Mouse (Mus musculus) cerebellum, postnatal 14 days (tissue): ENCODE measurements at regions not wholly inside any gene's neighbourhood (a gene's known extent, or its start where the extent isn't known, plus 50 kb on each side); places are given as distances from the start of the nearest gene placed in this dataset.

ENCODE experiments used
- DNase-seq, 2 experiments: peaks; one replicate each; pipeline ENCODE4 v3.0.0; 2021; ENCODE audit warnings: mixed read lengths in 2 of 2

GRCm38 (mm10) chr14:25185959-25186771, 272.8 kb upstream of the Zmiz1 start:
- peak; percentile 83 to 86 for DNase-seq

DNA sequence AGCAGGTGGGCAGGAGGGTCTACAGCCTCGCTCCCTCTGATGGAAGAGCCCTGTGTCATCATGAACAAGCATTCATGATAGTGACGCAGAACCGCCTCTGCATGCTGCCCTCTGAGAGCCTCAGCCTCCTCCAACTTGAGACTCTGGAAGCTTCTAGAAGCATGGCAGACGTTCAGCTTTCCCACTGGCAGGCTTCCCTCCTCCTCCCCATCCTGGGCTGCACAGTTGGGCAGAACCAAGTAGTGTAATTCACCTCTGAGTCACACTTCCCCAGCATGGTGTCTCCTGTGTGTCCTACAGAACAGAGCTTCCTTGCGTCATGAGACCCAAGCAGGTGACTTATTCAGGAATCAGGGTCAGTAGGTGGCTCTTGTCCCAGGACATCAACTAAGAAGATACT, 271.3 kb upstream of the Zmiz1 start:
- DNase-seq = peak; percentile 64 to 66

DNA sequence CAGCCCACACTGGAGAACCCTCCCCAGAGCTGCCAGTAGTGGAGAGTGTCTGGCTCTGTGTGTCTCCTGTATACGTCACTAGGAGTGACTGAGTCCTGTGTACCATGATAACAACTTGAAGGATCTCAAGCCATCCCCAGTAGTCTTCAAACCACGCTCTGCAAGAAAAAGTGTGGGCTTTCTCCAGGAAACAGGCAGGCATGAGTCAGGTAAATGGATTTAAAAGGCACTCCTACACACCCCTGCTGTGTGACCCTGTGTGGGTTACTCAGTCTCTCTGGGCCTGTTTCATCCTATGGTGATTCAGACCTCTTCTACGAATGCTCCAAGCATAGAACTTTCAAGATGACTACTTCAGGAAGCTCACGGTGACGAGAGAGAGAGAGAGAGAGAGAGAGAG, 269.7 kb upstream of the Zmiz1 start:
- no peak for DNase-seq

DNA sequence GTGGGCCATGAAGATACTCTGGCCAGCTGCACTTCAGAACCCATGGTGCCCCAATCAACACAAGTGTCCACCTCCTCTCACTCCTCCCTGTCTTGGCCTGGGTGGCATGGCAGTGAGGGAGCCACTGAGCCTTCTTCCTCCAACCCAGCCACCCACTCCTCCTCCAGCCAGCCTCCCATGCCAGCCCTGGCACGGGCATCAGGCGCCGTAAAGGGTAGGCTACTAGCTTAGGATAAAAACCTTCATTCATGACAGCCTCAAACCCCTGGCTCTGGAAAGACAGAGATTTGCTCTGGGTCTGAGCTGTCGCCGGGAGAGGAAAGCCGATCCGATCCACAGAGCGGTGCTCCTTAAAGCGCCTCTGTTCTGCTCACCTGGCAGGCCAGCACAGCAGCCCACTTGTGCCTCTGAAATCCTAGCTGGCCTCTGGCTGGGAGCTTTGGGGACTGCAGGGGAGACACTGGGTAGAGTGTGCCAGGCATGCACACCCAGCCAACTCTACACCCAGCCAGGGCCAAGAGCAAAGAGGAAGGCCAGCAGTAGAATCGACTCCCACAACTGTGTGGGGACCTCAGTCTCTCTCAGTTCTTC, 268.2 kb upstream of the Zmiz1 start:
- peak; percentile 41 to 48 for DNase-seq

DNA sequence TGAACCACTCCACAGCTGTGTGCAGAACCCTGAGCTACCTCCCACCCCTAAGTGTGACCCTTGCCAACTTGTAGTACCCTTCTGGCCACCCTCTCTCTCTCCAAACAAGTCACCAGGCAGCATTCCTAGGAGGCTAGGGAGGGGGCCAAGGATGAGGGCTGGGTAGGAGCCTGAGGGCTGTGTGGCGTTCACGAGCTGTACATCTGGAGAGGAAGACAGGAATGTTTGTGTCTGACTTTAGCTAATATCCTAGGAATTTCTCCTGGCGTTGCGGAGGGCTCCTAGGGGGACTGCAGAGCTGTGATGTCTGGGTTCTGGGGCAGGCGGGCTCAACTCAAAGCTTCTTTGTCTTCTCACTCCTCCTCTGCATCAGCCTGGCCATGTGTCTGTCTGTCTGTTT, 262.2 kb upstream of the Zmiz1 start:
- DNase-seq = no peak

GRCm38 (mm10) chr14:25199900-25200299, 259.1 kb upstream of the Zmiz1 start:
- peak; percentile 70 to 77 for DNase-seq

GRCm38 (mm10) chr14:25200656-25201179, 258.3 kb upstream of the Zmiz1 start:
- DNase-seq = no peak

GRCm38 (mm10) chr14:25202312-25202711, 256.7 kb upstream of the Zmiz1 start:
- DNase-seq = peak; percentile 40 to 58

DNA sequence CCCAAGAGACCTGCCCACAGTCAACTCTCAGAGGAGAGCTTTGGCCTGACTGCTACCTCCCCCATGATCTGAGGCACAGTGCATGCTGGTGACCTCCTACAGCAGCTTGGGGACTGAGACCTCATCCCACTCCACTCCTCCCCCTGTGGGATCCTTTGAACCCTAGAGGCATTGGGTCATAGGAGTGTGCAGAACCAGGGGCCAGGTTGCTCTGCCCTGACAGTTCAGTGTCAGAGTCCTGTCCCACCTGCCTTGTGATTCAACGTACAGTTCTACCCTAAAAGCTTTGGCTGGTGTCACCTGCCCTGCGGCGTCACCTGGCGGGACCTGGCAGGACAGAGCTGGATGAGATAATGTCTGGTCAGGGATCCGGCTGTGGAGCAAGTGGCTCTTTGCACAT, 254.9 kb upstream of the Zmiz1 start:
- DNase-seq = peak in 1 of 2 experiments; percentile 42

DNA sequence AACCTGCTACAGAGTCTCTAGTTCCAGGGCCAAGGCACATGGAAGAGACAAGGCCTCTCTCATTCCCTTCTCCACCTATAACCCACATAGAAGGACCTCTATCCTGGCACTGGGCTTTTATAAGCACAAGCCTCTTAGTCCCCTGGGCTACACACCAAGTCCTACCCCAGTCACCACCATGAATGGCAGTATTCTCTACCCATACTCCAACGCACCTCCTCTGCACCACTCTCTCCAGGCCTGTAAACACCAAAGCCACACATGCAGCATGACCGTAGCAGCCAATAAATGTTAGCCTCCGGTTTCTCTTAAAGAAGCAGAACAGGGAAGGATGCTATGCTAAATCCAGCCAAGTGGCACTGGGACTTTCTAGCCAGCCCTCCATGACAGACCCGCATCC, 252.1 kb upstream of the Zmiz1 start:
- no peak for DNase-seq

GRCm38 (mm10) chr14:25207422-25207821, 251.6 kb upstream of the Zmiz1 start:
- DNase-seq = no peak

- DNase-seq = no peak
These were observed 250.5 kb upstream of the Zmiz1 start for GRCm38 (mm10) chr14:25208221-25209056.

DNA sequence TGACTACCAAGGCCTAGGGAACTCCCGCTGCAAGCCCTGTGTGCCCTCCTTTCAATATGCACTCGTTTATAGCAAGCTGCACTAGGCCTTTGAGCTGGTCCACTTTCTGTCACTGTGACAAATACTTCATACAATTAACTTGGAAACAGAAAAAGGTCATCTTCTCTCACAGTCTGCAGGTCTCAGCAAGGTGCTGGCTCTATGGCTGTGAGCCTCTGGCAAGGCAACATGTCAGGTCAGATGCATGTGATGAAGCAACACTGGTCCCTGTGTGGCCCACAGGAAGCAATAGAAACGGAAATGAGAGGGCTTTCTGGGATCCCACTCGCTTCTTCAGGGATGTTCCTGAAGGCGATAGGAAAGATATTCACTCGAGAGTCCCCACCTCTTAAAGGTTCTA, 245.9 kb upstream of the Zmiz1 start:
- peak in 1 of 2 experiments; percentile 49 for DNase-seq

GRCm38 (mm10) chr14:25223091-25223490, 235.9 kb upstream of the Zmiz1 start:
- DNase-seq = no peak

GRCm38 (mm10) chr14:25225214-25225613, 233.8 kb upstream of the Zmiz1 start:
- DNase-seq = peak; percentile 62 to 64

GRCm38 (mm10) chr14:25226155-25226839, 232.7 kb upstream of the Zmiz1 start:
- peak; percentile 95 for DNase-seq

- DNase-seq = peak; percentile 54 to 66
These were observed 232.0 kb upstream of the Zmiz1 start for GRCm38 (mm10) chr14:25226840-25227506.

DNA sequence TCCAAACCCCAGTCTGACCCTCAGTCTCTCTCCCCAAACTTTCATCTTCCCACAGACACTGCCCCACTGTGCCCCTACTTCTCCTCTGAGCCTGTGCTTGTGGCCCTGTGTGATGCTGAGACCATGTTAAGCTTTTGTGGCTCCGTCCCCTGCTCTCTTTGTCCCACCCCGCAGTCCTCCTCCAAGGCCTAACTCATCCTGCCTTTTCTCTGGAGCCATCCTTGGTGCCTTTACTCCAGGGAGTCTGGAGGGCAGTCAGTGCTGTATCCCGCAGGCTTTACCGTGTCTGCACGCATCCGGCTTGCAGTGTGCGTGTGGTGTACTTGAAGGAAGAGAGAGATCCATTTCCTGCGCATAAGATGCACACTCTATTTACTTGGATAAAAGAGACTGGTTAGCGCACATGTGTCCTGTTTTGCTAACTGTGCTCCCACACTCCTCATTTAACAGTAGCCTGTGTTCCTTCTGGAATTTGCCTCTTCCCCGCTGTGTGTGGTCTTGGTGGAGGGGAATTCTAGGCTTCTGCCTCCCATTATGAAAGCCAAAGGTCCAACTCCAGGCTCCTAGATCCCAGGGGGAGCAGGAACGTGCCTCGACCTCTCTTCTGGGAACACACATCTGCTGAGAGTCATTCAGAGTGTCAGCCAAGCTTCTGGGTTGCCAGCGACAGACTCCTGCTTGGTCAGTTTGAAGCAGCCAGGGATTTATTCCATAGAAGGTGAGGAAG, 230.5 kb upstream of the Zmiz1 start:
- no peak for DNase-seq

DNA sequence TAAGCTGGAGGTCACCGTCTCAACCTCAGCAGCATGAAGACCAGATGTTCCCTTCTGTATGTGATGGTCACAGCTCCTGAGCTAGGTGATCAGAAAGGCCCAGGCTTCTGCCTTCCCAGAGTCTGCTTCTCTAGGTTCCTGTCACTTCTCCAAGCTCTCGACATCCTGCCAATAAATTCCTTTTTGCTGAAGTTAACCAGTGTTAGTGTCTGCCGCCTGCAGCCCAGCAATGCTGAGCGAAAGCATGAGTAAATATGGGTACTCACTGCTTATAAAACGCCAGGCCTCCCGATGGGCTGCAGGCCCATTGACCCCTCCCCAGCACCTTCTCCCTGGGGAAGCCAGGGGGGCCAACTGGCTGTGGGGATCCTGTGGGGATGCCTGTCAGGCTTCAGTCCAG, 229.4 kb upstream of the Zmiz1 start:
- peak; percentile 59 to 67 for DNase-seq

DNA sequence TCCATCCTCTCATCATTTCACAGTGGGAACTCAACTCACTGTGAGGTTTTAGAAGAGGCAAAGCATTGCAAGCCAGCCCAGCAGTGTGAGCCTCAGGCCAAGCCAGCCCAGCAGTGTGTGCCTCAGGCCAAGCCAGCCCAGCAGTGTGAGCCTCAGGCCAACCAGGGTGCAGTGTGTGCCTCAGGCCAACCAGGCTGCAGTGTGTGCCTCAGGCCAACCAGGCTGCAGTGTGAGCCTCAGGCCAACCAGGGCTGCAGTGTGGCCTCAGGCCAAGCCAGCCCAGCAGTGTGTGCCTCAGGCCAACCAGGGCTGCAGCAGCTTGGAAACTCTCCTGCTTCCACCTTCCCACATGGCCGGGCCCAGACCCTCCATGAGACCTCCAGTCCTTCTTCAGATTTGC, 227.1 kb upstream of the Zmiz1 start:
- peak; percentile 37 to 62 for DNase-seq

GRCm38 (mm10) chr14:25236421-25236973, 222.5 kb upstream of the Zmiz1 start:
- DNase-seq = peak; percentile 67 to 70
